Mouse (Mus musculus) B cell, adult (primary cell): ENCODE data around the gene Add2. TPM values are rescaled to one million over a fixed set of nuclear protein-coding genes. Genes with fewer than 3 reads are reported as not detected.

Experiments
- total RNA-seq: library from RNA; stranded (reverse); gene quantifications from 4 replicates; pipeline ENCODE4 v1.2.4, GENCODE M21; 2023; ENCODE audit not compliant: inconsistent age

Add2 gene
- total RNA-seq = not detected in 4 replicates

GRCm38 (mm10) chr6:86028601-86029322 is at the start of gene Add2:
Add2 (plus strand) TSS chr6:86028681.

DNA sequence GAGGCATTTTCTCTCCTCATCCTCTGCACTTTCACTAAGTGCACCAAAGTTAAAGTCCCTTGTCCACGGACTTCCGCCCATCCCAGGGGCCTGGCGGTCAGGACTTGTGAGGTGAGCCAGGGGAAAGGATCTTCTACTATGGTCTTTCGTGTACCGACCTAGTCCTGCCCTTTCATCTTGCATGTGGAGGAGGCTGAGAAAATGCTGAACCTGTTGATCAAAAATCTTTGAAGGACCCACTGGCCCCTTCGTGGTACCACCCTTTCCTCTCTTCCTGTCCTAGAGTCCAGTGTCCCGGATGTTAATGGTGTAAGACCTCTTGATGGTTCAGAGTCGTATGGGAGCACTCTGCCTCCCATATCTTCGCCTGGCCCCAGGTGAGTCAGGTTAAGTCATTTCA is 12.6 kb upstream of the Add2 start, which contains the start of gene Figla:
Gene Figla, plus strand, starts transcription at position 301 of the 400 bp plus-strand sequence.

Other genes starting within 250 kb of the Add2 start
- gene Nat8f6, start 207.7 kb upstream of the Add2 start, total RNA-seq = not detected in 4 replicates
- not detected in 4 replicates for gene Nat8f5, start 207.7 kb upstream of the Add2 start, total RNA-seq
- gene Nat8, start 196.6 kb upstream of the Add2 start, total RNA-seq = not detected in 4 replicates
- 0.16 TPM in 1 of 4 replicates, not detected in the others for gene Nat8f2, start 159.5 kb upstream of the Add2 start, total RNA-seq
- gene Nat8f4, start 123.8 kb upstream of the Add2 start, total RNA-seq = 1.6 to 4.6 TPM (median 2.6 TPM) in 4 replicates
- 15.3 to 19.3 TPM (median 17.7 TPM) in 4 replicates for gene Tprkb, start 116.8 kb upstream of the Add2 start, total RNA-seq
- gene Nat8f1, start 113.0 kb upstream of the Add2 start, total RNA-seq = 2.1 to 4.3 TPM (median 3.7 TPM) in 4 replicates
- gene Dusp11, start 67.0 kb upstream of the Add2 start, total RNA-seq = 198 to 224 TPM (median 216 TPM) in 4 replicates
- not detected in 4 replicates for gene Figla, start 12.5 kb upstream of the Add2 start, total RNA-seq
- 0.74 to 1.8 TPM (median 1.3 TPM) in 4 replicates for gene Tgfa, start 166.5 kb downstream of the Add2 start, total RNA-seq